Mouse (Mus musculus): Measurements from ENCODE around the gene Fam196a. TPM values are rescaled to one million over a fixed set of nuclear protein-coding genes. Genes with fewer than 3 reads are reported as not detected.
A peak's percentile ranks its signal among the peaks of the same experiment; 100 is the strongest.

The Fam196a gene
- polyA plus RNA-seq, 1 experiment from 2014 or later = 0.55 TPM

GRCm38 (mm10) chr7:134943063-134943462 lies 4.8 kb upstream of the Fam196a start:
- no peak overlapping the region for H3K4me3 ChIP-seq (ENCODE audit: low read depth, low read length)
- 77% methylated on average over 6 of the region's 6 CpGs for WGBS

GRCm38 (mm10) chr7:134941891-134942290 lies 3.7 kb upstream of the Fam196a start:
- 93% methylated on average over 6 of the region's 6 CpGs for WGBS
- H3K4me2 ChIP-seq (replicated peaks; ENCODE audit: low read depth) = no peak overlapping the region
- TF ChIP-seq CTCF (IDR thresholded peaks at IDR 0.05; ENCODE audit: low read depth) = no peak
- H3K4me1 ChIP-seq (replicated peaks; ENCODE audit: control insufficient read depth, insufficient read depth, low read length) = no peaks in the 10 kb centered on the region
- H3K27ac ChIP-seq (ENCODE audit: low read depth, low read length) = no peak overlapping the region
- H3K36me3 ChIP-seq (ENCODE audit: control insufficient read depth, insufficient read depth) = no peaks in the 10 kb centered on the region
- no peak for ATAC-seq
- no peaks in the 10 kb centered on the region for H3K9me3 ChIP-seq (ENCODE audit: control insufficient read depth)
- H3K9ac ChIP-seq (ENCODE audit: low read depth, low read length) = no peak overlapping the region
- no peak overlapping the region for H3K4me3 ChIP-seq (ENCODE audit: low read depth, low read length)
- peaks cover 13% of the 10 kb centered on the region for H3K27me3 ChIP-seq (replicated peaks; ENCODE audit: control insufficient read depth, insufficient read depth, low read length)

More at GRCm38 (mm10) chr7:134943063-134943462, 4.8 kb upstream of the Fam196a start:
- no peaks in the 10 kb centered on the region for H3K9me3 ChIP-seq (ENCODE audit: control insufficient read depth)
- H3K4me1 ChIP-seq (replicated peaks; ENCODE audit: control insufficient read depth, insufficient read depth, low read length) = no peaks in the 10 kb centered on the region
- no peaks in the 10 kb centered on the region for H3K36me3 ChIP-seq (ENCODE audit: control insufficient read depth, insufficient read depth)
- H3K27ac ChIP-seq (ENCODE audit: low read depth, low read length) = no peak overlapping the region
- no peak overlapping the region for H3K4me2 ChIP-seq (replicated peaks; ENCODE audit: low read depth)
- ATAC-seq = no peak
- TF ChIP-seq CTCF (IDR thresholded peaks at IDR 0.05; ENCODE audit: low read depth) = no peak
- H3K9ac ChIP-seq (ENCODE audit: low read depth, low read length) = no peak overlapping the region
- peaks cover 3% of the 10 kb centered on the region; the same call in 1 of the 2 replicates for H3K27me3 ChIP-seq (replicated peaks; ENCODE audit: control insufficient read depth, insufficient read depth, low read length)

DNA sequence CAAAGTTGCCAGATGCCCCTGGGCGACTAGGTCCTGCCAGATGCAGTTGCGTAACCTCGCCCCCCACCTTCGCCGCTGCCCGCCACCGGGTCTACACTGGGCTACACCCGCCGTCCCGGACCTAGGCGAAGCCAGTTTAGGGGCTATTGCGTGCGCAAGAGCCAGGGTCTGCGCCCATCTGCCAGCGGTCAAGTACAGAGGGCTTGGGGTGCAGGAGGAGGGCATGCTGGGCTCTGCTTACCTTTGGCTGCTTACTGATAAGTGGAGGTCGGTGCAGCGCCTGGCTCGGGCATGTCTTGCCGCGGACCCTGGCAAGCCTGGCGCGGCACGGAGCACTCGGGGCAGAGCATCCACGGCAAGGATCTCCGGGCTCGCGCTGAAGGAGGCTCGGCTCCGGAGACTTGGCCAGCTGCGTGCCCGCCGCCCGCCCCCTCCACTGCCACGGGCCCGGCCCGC lies 731 bp downstream of the Fam196a start:
- Histone ChIP-seq H3K27me3 (replicated peaks; ENCODE audit: control insufficient read depth, insufficient read depth, low read length) (peaks cover 20% of the 10 kb centered on the region), H3K27ac (ENCODE audit: low read depth, low read length) (no peak overlapping the region), H3K9me3 (ENCODE audit: control insufficient read depth) (no peaks in the 10 kb centered on the region), H3K4me3 (ENCODE audit: low read depth, low read length) (peak overlapping the region; percentile 43), H3K9ac (ENCODE audit: low read depth, low read length) (no peak overlapping the region), H3K36me3 (ENCODE audit: control insufficient read depth, insufficient read depth) (no peaks in the 10 kb centered on the region), H3K4me1 (replicated peaks; ENCODE audit: control insufficient read depth, insufficient read depth, low read length) (no peaks in the 10 kb centered on the region), H3K4me2 (replicated peaks; ENCODE audit: low read depth) (peak overlapping the region; percentile 84)
- TF ChIP-seq CTCF (IDR thresholded peaks at IDR 0.05; ENCODE audit: low read depth) = no peak
- ATAC-seq = no peak; the same call in 1 of the 2 replicates
- WGBS = 4% methylated on average over 37 of the region's 37 CpGs

- H3K27me3 ChIP-seq (replicated peaks; ENCODE audit: control insufficient read depth, insufficient read depth, low read length) = peaks cover 6% of the 10 kb centered on the region; the same call in 1 of the 2 replicates
- H3K4me2 ChIP-seq (replicated peaks; ENCODE audit: low read depth) = no peak overlapping the region
- H3K9me3 ChIP-seq (ENCODE audit: control insufficient read depth) = no peaks in the 10 kb centered on the region
- H3K9ac ChIP-seq (ENCODE audit: low read depth, low read length) = no peak overlapping the region
- no peak overlapping the region for H3K4me3 ChIP-seq (ENCODE audit: low read depth, low read length)
- ATAC-seq = no peak
- WGBS = 78% methylated on average over 2 of the region's 2 CpGs
- no peak for TF ChIP-seq CTCF (IDR thresholded peaks at IDR 0.05; ENCODE audit: low read depth)
- H3K4me1 ChIP-seq (replicated peaks; ENCODE audit: control insufficient read depth, insufficient read depth, low read length) = no peaks in the 10 kb centered on the region
- no peaks in the 10 kb centered on the region for H3K36me3 ChIP-seq (ENCODE audit: control insufficient read depth, insufficient read depth)
- H3K27ac ChIP-seq (ENCODE audit: low read depth, low read length) = no peak overlapping the region
These were observed 6.3 kb downstream of the Fam196a start for GRCm38 (mm10) chr7:134931886-134932285.

DNA sequence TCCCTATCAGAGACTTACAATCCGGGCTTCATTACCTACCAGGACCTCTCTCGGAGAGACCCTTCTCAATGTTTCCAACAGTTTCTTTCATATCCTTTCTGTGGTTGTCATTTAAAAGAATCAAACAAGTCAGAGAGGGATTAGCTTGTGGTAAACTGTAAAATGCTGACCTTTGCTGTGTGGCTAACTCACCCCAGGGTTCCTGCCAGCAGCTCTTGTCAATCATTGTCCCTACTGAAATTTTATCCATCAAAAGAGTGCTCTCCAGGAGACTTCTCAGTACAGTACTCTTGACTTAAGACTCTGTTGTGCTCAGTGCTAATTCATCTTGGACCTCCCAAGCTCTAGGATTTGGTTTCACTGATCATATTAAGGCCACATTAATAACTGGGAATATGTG lies 36.2 kb downstream of the Fam196a start:
- no peak overlapping the region for H3K27ac ChIP-seq (ENCODE audit: low read depth, low read length)
- H3K9me3 ChIP-seq (ENCODE audit: control insufficient read depth) = no peaks in the 10 kb centered on the region
- no peaks in the 10 kb centered on the region for H3K4me1 ChIP-seq (replicated peaks; ENCODE audit: control insufficient read depth, insufficient read depth, low read length)
- no peak overlapping the region for H3K9ac ChIP-seq (ENCODE audit: low read depth, low read length)
- H3K4me3 ChIP-seq (ENCODE audit: low read depth, low read length) = no peak overlapping the region
- WGBS = 98% methylated on average over 2 of the region's 2 CpGs
- no peak for ATAC-seq
- no peak for TF ChIP-seq CTCF (IDR thresholded peaks at IDR 0.05; ENCODE audit: low read depth)
- no peaks in the 10 kb centered on the region; the same call in 1 of the 2 replicates for H3K36me3 ChIP-seq (ENCODE audit: control insufficient read depth, insufficient read depth)
- H3K27me3 ChIP-seq (replicated peaks; ENCODE audit: control insufficient read depth, insufficient read depth, low read length) = no peaks in the 10 kb centered on the region
- no peak overlapping the region for H3K4me2 ChIP-seq (replicated peaks; ENCODE audit: low read depth)

GRCm38 (mm10) chr7:134899462-134899861 lies 38.8 kb downstream of the Fam196a start:
- no peak for TF ChIP-seq CTCF (IDR thresholded peaks at IDR 0.05; ENCODE audit: low read depth)
- H3K4me1 ChIP-seq (replicated peaks; ENCODE audit: control insufficient read depth, insufficient read depth, low read length) = no peaks in the 10 kb centered on the region
- ATAC-seq = no peak
- H3K4me3 ChIP-seq (ENCODE audit: low read depth, low read length) = no peak overlapping the region
- no peak overlapping the region for H3K4me2 ChIP-seq (replicated peaks; ENCODE audit: low read depth)
- H3K9ac ChIP-seq (ENCODE audit: low read depth, low read length) = no peak overlapping the region
- no peaks in the 10 kb centered on the region; the same call in 1 of the 2 replicates for H3K36me3 ChIP-seq (ENCODE audit: control insufficient read depth, insufficient read depth)
- no peak overlapping the region for H3K27ac ChIP-seq (ENCODE audit: low read depth, low read length)
- WGBS = 60% methylated on average over 2 of the region's 2 CpGs
- H3K27me3 ChIP-seq (replicated peaks; ENCODE audit: control insufficient read depth, insufficient read depth, low read length) = no peaks in the 10 kb centered on the region
- H3K9me3 ChIP-seq (ENCODE audit: control insufficient read depth) = no peaks in the 10 kb centered on the region

DNA sequence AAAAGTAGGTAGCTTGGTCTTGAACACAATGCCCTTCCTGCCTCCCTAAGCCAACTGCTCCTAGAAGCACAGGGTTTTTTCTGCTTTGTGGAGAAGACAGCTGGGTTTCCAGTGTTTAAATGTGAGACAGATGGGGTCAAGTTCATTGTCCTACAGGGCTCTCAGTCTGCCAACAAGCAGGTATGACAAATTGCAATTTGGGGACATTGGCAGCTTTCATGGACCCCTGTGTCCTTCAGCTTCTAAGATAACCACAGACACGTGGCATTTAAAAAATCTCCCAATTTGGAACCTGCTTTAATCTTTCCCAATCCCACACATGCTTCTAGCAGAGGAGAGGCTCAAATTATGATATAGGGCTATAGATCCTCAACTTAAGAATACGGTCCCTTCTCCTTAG lies 43.6 kb downstream of the Fam196a start:
- Histone ChIP-seq H3K9me3 (ENCODE audit: control insufficient read depth) (no peaks in the 10 kb centered on the region), H3K27ac (ENCODE audit: low read depth, low read length) (no peak overlapping the region), H3K4me1 (replicated peaks; ENCODE audit: control insufficient read depth, insufficient read depth, low read length) (no peaks in the 10 kb centered on the region), H3K27me3 (replicated peaks; ENCODE audit: control insufficient read depth, insufficient read depth, low read length) (no peaks in the 10 kb centered on the region), H3K36me3 (ENCODE audit: control insufficient read depth, insufficient read depth) (peaks cover 6% of the 10 kb centered on the region; the same call in 1 of the 2 replicates), H3K9ac (ENCODE audit: low read depth, low read length) (no peak overlapping the region), H3K4me2 (replicated peaks; ENCODE audit: low read depth) (no peak overlapping the region), H3K4me3 (ENCODE audit: low read depth, low read length) (no peak overlapping the region)
- no peak for ATAC-seq
- WGBS = 77% methylated on average over 2 of the region's 2 CpGs
- no peak for TF ChIP-seq CTCF (IDR thresholded peaks at IDR 0.05; ENCODE audit: low read depth)
